Mouse (Mus musculus) spleen, postnatal 36 days (tissue): ENCODE data around the gene Nemp1.
A peak's percentile ranks its signal among the peaks of the same experiment; 100 is the strongest.

Experiments used
- DNase-seq, 2 experiments: peaks; one replicate each; pipeline ENCODE4 v3.0.0; 2022; ENCODE audit warnings: low spot score in 2 of 2, mixed read lengths in 1 of 2

Gene Nemp1

GRCm38 (mm10) chr10:127671276-127671675, 4.6 kb downstream of the Nemp1 start:
- DNase-seq = peak in 1 of 2 experiments; percentile 42

GRCm38 (mm10) chr10:127674046-127674655, 7.5 kb downstream of the Nemp1 start:
- no peak for DNase-seq

- peak; percentile 68 to 78 for DNase-seq
These were observed 8.3 kb downstream of the Nemp1 start for GRCm38 (mm10) chr10:127674794-127675522.

GRCm38 (mm10) chr10:127675859-127676398, 9.2 kb downstream of the Nemp1 start:
- no peak for DNase-seq

- DNase-seq = peak; percentile 94 to 96
These were observed 10.2 kb downstream of the Nemp1 start for GRCm38 (mm10) chr10:127676691-127677548.

GRCm38 (mm10) chr10:127677591-127678336, 11.1 kb downstream of the Nemp1 start:
- DNase-seq = peak; percentile 77 to 81

GRCm38 (mm10) chr10:127679208-127679607, 12.5 kb downstream of the Nemp1 start:
- DNase-seq = no peak

- no peak for DNase-seq
These were observed 13.2 kb downstream of the Nemp1 start for GRCm38 (mm10) chr10:127679881-127680280.

- DNase-seq = no peak
These were observed 16.2 kb downstream of the Nemp1 start for GRCm38 (mm10) chr10:127682886-127683285.

- no peak for DNase-seq
These were observed 24.4 kb downstream of the Nemp1 start for GRCm38 (mm10) chr10:127691053-127691452.

- no peak for DNase-seq
These were observed 27.9 kb downstream of the Nemp1 start for GRCm38 (mm10) chr10:127694636-127695035.

GRCm38 (mm10) chr10:127695775-127696174, 29.1 kb downstream of the Nemp1 start:
- no peak for DNase-seq

- no peak for DNase-seq
These were observed 32.3 kb downstream of the Nemp1 start for GRCm38 (mm10) chr10:127698966-127699365.

- DNase-seq = no peak
These were observed 36.6 kb downstream of the Nemp1 start for GRCm38 (mm10) chr10:127703299-127703698.

GRCm38 (mm10) chr10:127704293-127704692, 37.6 kb downstream of the Nemp1 start:
- no peak for DNase-seq

GRCm38 (mm10) chr10:127704766-127705220, 38.1 kb downstream of the Nemp1 start, which contains the start of gene Myo1a:
Gene Myo1a (plus strand): TSS chr10:127705170.
- DNase-seq = no peak

GRCm38 (mm10) chr10:127705783-127706182, 39.1 kb downstream of the Nemp1 start:
- DNase-seq = no peak

GRCm38 (mm10) chr10:127707721-127708120, 41.0 kb downstream of the Nemp1 start:
- DNase-seq = no peak

- DNase-seq = no peak
These were observed 42.2 kb downstream of the Nemp1 start for GRCm38 (mm10) chr10:127708850-127709370.

- no peak for DNase-seq
These were observed 43.6 kb downstream of the Nemp1 start for GRCm38 (mm10) chr10:127710331-127710730.

- no peak for DNase-seq
These were observed 46.0 kb downstream of the Nemp1 start for GRCm38 (mm10) chr10:127712736-127713135.
